Mouse (Mus musculus) liver, embryonic 13.5 days (tissue): Measurements from ENCODE around the gene Klhl9. TPM values are rescaled to one million over a fixed set of nuclear protein-coding genes. Genes with fewer than 3 reads are reported as not detected.
A peak's percentile ranks its signal among the peaks of the same experiment; 100 is the strongest.

ENCODE experiments used
- ATAC-seq: fragments of 200-750 bp; cut with Nextera tagmentation; 2 replicates; pipeline ENCODE4 v1.8.0; 2017; ENCODE audit warnings: low read depth, mild to moderate bottlenecking, moderate number of reproducible peaks, moderate library complexity
- DNase-seq: peaks from one replicate; pipeline ENCODE4 v3.0.0; 2022
- H3K27ac ChIP-seq: fragments of 300-500 bp; sonication (generic); 2 replicates; pipeline ENCODE4 v1.5.1; 2015; ENCODE audit warnings: moderate library complexity, mild to moderate bottlenecking, inconsistent platforms
- H3K27me3 ChIP-seq: fragments of 300-500 bp; sonication (generic); 2 replicates; pipeline ENCODE4 v1.6.1; 2015; ENCODE audit warnings: mild to moderate bottlenecking, inconsistent platforms
- H3K36me3 ChIP-seq: fragments of 300-500 bp; sonication (generic); 2 replicates; pipeline ENCODE4 v1.6.1; 2015; ENCODE audit warnings: mild to moderate bottlenecking, inconsistent platforms
- H3K4me1 ChIP-seq: fragments of 300-500 bp; sonication (generic); replicated peaks from 2 replicates; pipeline ENCODE4 v1.6.1; 2015; ENCODE audit warnings: inconsistent platforms
- H3K4me2 ChIP-seq: fragments of 300-500 bp; sonication (generic); 2 replicates; pipeline ENCODE4 v1.6.1; 2015; ENCODE audit warnings: inconsistent platforms, mild to moderate bottlenecking, moderate library complexity
- H3K4me3 ChIP-seq: fragments of 300-500 bp; sonication (generic); replicated peaks from 2 replicates; pipeline ENCODE4 v1.5.1; 2015; ENCODE audit warnings: mild to moderate bottlenecking, inconsistent platforms
- H3K9ac ChIP-seq: fragments of 300-500 bp; sonication (generic); 2 replicates; pipeline ENCODE4 v1.6.1; 2015; ENCODE audit warnings: mild to moderate bottlenecking, inconsistent platforms
- H3K9me3 ChIP-seq: fragments of 300-500 bp; sonication (generic); replicated peaks from 2 replicates; pipeline ENCODE4 v1.6.1; 2016; ENCODE audit warnings: inconsistent platforms
- WGBS: fragments of 180-500 bp; shearing (Covaris S2); methylation state at CpG from one replicate; pipeline ENCODE4 v1.1.7; 2015; ENCODE audit not compliant: insufficient replicate concordance; 5-methylcytosine and 5-hydroxymethylcytosine counted together
- polyA plus RNA-seq: library from polyadenylated mRNA; unstranded; fragments of >200 nt; fragmentation: Nextera tagmentation; extraction: Ambion mirVana; gene quantifications from 2 replicates; pipeline ENCODE4 v1.2.1, GENCODE M21; 2015

The Klhl9 gene
- polyA plus RNA-seq, 1 experiment from 2014 or later, result 24.6 TPM

- no peak for DNase-seq
- WGBS, result 53% methylated on average over 6 of the region's 6 CpGs
- H3K27me3 ChIP-seq, result 0 out of 2 replicates have a peak, but pooled peaks cover 3% of the 10 kb centered on the region
- H3K4me2 ChIP-seq, result no peak overlapping the region
- no peaks in the 10 kb centered on the region for H3K9me3 ChIP-seq
- no peaks in the 10 kb centered on the region for H3K36me3 ChIP-seq
- H3K4me1 ChIP-seq, result no peaks in the 10 kb centered on the region
- no peak for ATAC-seq
- H3K27ac ChIP-seq, result no peak overlapping the region
- H3K4me3 ChIP-seq, result no peak overlapping the region
- H3K9ac ChIP-seq, result no peak overlapping the region
Measured at GRCm38 (mm10) chr4:88749926-88750325, 27.7 kb upstream of the Klhl9 start.

- Histone ChIP-seq H3K9me3 (no peaks in the 10 kb centered on the region), H3K36me3 (no peaks in the 10 kb centered on the region), H3K27me3 (0 out of 2 replicates have a peak, but pooled peaks cover 3% of the 10 kb centered on the region), H3K9ac (no peak overlapping the region), H3K4me1 (no peaks in the 10 kb centered on the region), H3K4me3 (no peak overlapping the region), H3K4me2 (no peak overlapping the region), H3K27ac (no peak overlapping the region)
- 47% methylated on average over 3 of the region's 3 CpGs for WGBS
- DNase-seq (no peak), ATAC-seq (no peak)
Measured at GRCm38 (mm10) chr4:88744207-88744606, 21.9 kb upstream of the Klhl9 start.

- H3K9me3 ChIP-seq, result no peaks in the 10 kb centered on the region
- no peaks in the 10 kb centered on the region for H3K36me3 ChIP-seq
- ATAC-seq, result no peak
- H3K27me3 ChIP-seq, result no peaks in the 10 kb centered on the region
- H3K4me1 ChIP-seq, result no peaks in the 10 kb centered on the region
- no peak overlapping the region for H3K4me2 ChIP-seq
- H3K4me3 ChIP-seq, result no peak overlapping the region
- whole genome bisulfite sequencing, result 57% methylated on average over 7 of the region's 7 CpGs
- no peak overlapping the region for H3K27ac ChIP-seq
- no peak overlapping the region for H3K9ac ChIP-seq
- DNase-seq, result no peak
Measured at GRCm38 (mm10) chr4:88742771-88743371, 20.6 kb upstream of the Klhl9 start.

- H3K4me3 ChIP-seq, result no peak overlapping the region
- no peak for DNase-seq
- no peaks in the 10 kb centered on the region for H3K36me3 ChIP-seq
- no peak overlapping the region for H3K4me2 ChIP-seq
- no peaks in the 10 kb centered on the region for H3K4me1 ChIP-seq
- 38% methylated on average over 4 of the region's 4 CpGs for WGBS
- no peak overlapping the region for H3K27ac ChIP-seq
- H3K9ac ChIP-seq, result no peak overlapping the region
- H3K9me3 ChIP-seq, result no peaks in the 10 kb centered on the region
- H3K27me3 ChIP-seq, result no peaks in the 10 kb centered on the region
- ATAC-seq, result no peak
Measured at GRCm38 (mm10) chr4:88741426-88741825, 19.2 kb upstream of the Klhl9 start.

- H3K4me1 ChIP-seq, result no peaks in the 10 kb centered on the region
- no peak for ATAC-seq
- H3K9me3 ChIP-seq, result no peaks in the 10 kb centered on the region
- H3K27me3 ChIP-seq, result 0 out of 2 replicates have a peak, but pooled peaks cover 3% of the 10 kb centered on the region
- DNase-seq, result no peak
- H3K4me2 ChIP-seq, result no peak overlapping the region
- no peaks in the 10 kb centered on the region for H3K36me3 ChIP-seq
- 61% methylated on average over 6 of the region's 6 CpGs for WGBS
- no peak overlapping the region for H3K27ac ChIP-seq
- no peak overlapping the region for H3K9ac ChIP-seq
- no peak overlapping the region for H3K4me3 ChIP-seq
Measured at GRCm38 (mm10) chr4:88739036-88739435, 16.8 kb upstream of the Klhl9 start.

GRCm38 (mm10) chr4:88738480-88738879 is 16.2 kb upstream of the Klhl9 start:
- no peak overlapping the region for H3K4me2 ChIP-seq
- H3K27me3 ChIP-seq, result 0 out of 2 replicates have a peak, but pooled peaks cover 3% of the 10 kb centered on the region
- H3K9me3 ChIP-seq, result no peaks in the 10 kb centered on the region
- ATAC-seq (no peak), DNase-seq (peak; percentile 23)
- H3K4me3 ChIP-seq, result no peak overlapping the region
- WGBS, result 3% methylated on average over 2 of the region's 2 CpGs
- no peaks in the 10 kb centered on the region for H3K36me3 ChIP-seq
- H3K4me1 ChIP-seq, result no peaks in the 10 kb centered on the region
- H3K27ac ChIP-seq, result no peak overlapping the region
- H3K9ac ChIP-seq, result no peak overlapping the region

GRCm38 (mm10) chr4:88727324-88727723 is 5.1 kb upstream of the Klhl9 start:
- DNase-seq (no peak), ATAC-seq (no peak)
- Histone ChIP-seq H3K27ac (no peak overlapping the region), H3K4me2 (0 out of 2 replicates have a peak overlapping the region, but pooled peaks have one; percentile 8), H3K9ac (no peak overlapping the region), H3K27me3 (no peaks in the 10 kb centered on the region), H3K4me1 (peaks cover 2% of the 10 kb centered on the region; the same call in 1 of the 2 replicates), H3K4me3 (no peak overlapping the region), H3K36me3 (no peaks in the 10 kb centered on the region), H3K9me3 (no peaks in the 10 kb centered on the region)
- 0% methylated on average over 1 of the region's 1 CpGs for WGBS

GRCm38 (mm10) chr4:88726727-88727126 is 4.5 kb upstream of the Klhl9 start:
- no peak for DNase-seq
- peak overlapping the region; percentile 8; the same call in 1 of the 2 replicates for H3K4me2 ChIP-seq
- no peaks in the 10 kb centered on the region for H3K27me3 ChIP-seq
- WGBS, result 25% methylated on average over 6 of the region's 6 CpGs
- ATAC-seq, result no peak
- H3K4me1 ChIP-seq, result peaks cover 3% of the 10 kb centered on the region
- H3K9ac ChIP-seq, result no peak overlapping the region
- no peaks in the 10 kb centered on the region for H3K36me3 ChIP-seq
- no peak overlapping the region for H3K27ac ChIP-seq
- no peaks in the 10 kb centered on the region for H3K9me3 ChIP-seq
- no peak overlapping the region for H3K4me3 ChIP-seq

- Histone ChIP-seq H3K27ac (no peak overlapping the region), H3K4me1 (peaks cover 29% of the 10 kb centered on the region), H3K9ac (no peak overlapping the region), H3K27me3 (no peaks in the 10 kb centered on the region), H3K4me3 (no peak overlapping the region), H3K4me2 (no peak overlapping the region), H3K9me3 (no peaks in the 10 kb centered on the region), H3K36me3 (peaks cover 16% of the 10 kb centered on the region)
- no peak for ATAC-seq
- WGBS, result 58% methylated on average over 8 of the region's 8 CpGs
- DNase-seq, result no peak
Measured at GRCm38 (mm10) chr4:88723497-88724090, 1.3 kb upstream of the Klhl9 start.

GRCm38 (mm10) chr4:88718715-88719114 is 3.5 kb downstream of the Klhl9 start:
- no peak for DNase-seq
- 0 out of 2 replicates have a peak overlapping the region, but pooled peaks have one; percentile 22 for H3K9ac ChIP-seq

GRCm38 (mm10) chr4:88715059-88715458 is 7.2 kb downstream of the Klhl9 start:
- peaks cover 16% of the 10 kb centered on the region for H3K4me1 ChIP-seq
- no peak overlapping the region for H3K9ac ChIP-seq
- no peak overlapping the region for H3K27ac ChIP-seq
- H3K27me3 ChIP-seq, result no peaks in the 10 kb centered on the region
- H3K9me3 ChIP-seq, result no peaks in the 10 kb centered on the region
- no peak overlapping the region for H3K4me2 ChIP-seq
- H3K36me3 ChIP-seq, result peaks cover 34% of the 10 kb centered on the region
- no peak overlapping the region for H3K4me3 ChIP-seq
- ATAC-seq (no peak), DNase-seq (no peak)

More at GRCm38 (mm10) chr4:88718715-88719114, 3.5 kb downstream of the Klhl9 start:
- Histone ChIP-seq H3K36me3 (peaks cover 39% of the 10 kb centered on the region), H3K4me1 (peaks cover 35% of the 10 kb centered on the region), H3K4me2 (peak overlapping the region; percentile 57), H3K4me3 (peak overlapping the region; percentile 35), H3K27ac (no peak overlapping the region), H3K27me3 (no peaks in the 10 kb centered on the region), H3K9me3 (no peaks in the 10 kb centered on the region)
- ATAC-seq, result no peak
- 66% methylated on average over 1 of the region's 1 CpGs for WGBS

- peaks cover 10% of the 10 kb centered on the region for H3K4me1 ChIP-seq
- no peak overlapping the region for H3K27ac ChIP-seq
- H3K9me3 ChIP-seq, result no peaks in the 10 kb centered on the region
- no peaks in the 10 kb centered on the region for H3K27me3 ChIP-seq
- peaks cover 32% of the 10 kb centered on the region for H3K36me3 ChIP-seq
- 52% methylated on average over 1 of the region's 1 CpGs for WGBS
- H3K4me2 ChIP-seq, result no peak overlapping the region
- no peak overlapping the region for H3K4me3 ChIP-seq
- ATAC-seq (no peak), DNase-seq (no peak)
- H3K9ac ChIP-seq, result no peak overlapping the region
Measured at GRCm38 (mm10) chr4:88714281-88714680, 8.0 kb downstream of the Klhl9 start.
